Mouse (Mus musculus) midbrain, postnatal 0 days (tissue): Measurements from ENCODE around the gene Cdhr4. TPM values are rescaled to one million over a fixed set of nuclear protein-coding genes. Genes with fewer than 3 reads are reported as not detected.

Experiments
- ATAC-seq: fragments of 200-750 bp; cut with Nextera tagmentation; 2 replicates; pipeline ENCODE4 v1.8.0; 2017; ENCODE audit warnings: moderate number of reproducible peaks, mild to moderate bottlenecking, moderate TSS enrichment, moderate library complexity; ENCODE audit not compliant: low FRiP score
- DNase-seq: peaks from one replicate; pipeline ENCODE4 v3.0.0-alpha.2; 2015; ENCODE audit warnings: low spot score
- H3K27ac ChIP-seq: fragments of 300-500 bp; sonication (generic); 2 replicates; pipeline ENCODE4 v1.5.1; 2014; ENCODE audit warnings: low read depth, mild to moderate bottlenecking, low read length, mixed read lengths
- H3K27me3 ChIP-seq: fragments of 300-500 bp; sonication (generic); 2 replicates; pipeline ENCODE4 v1.6.1; 2014; ENCODE audit warnings: low read length, control low read depth, mixed read lengths; ENCODE audit not compliant: insufficient read depth
- H3K36me3 ChIP-seq: fragments of 300-500 bp; sonication (generic); 2 replicates; pipeline ENCODE4 v1.6.1; 2014; ENCODE audit warnings: low read length, control low read depth, mixed read lengths; ENCODE audit not compliant: insufficient read depth
- H3K4me1 ChIP-seq: fragments of 300-500 bp; sonication (generic); 2 replicates; pipeline ENCODE4 v1.6.1; 2014; ENCODE audit warnings: mild to moderate bottlenecking, control low read depth, antibody characterized with exemption, low read length, mixed read lengths; ENCODE audit not compliant: insufficient read depth
- H3K4me2 ChIP-seq: fragments of 300-500 bp; sonication (generic); 2 replicates; pipeline ENCODE4 v1.6.1; 2014; ENCODE audit warnings: low read depth, mild to moderate bottlenecking, low read length, mixed read lengths; ENCODE audit not compliant: poor library complexity, severe bottlenecking
- H3K4me3 ChIP-seq: fragments of 300-500 bp; sonication (generic); 2 replicates; pipeline ENCODE4 v1.5.1; 2014; ENCODE audit warnings: low read depth, mild to moderate bottlenecking, low read length, moderate library complexity
- H3K9ac ChIP-seq: fragments of 300-500 bp; sonication (generic); replicated peaks from 2 replicates; pipeline ENCODE4 v1.6.1; 2014; ENCODE audit warnings: mild to moderate bottlenecking, low read length, moderate library complexity, mixed read lengths; ENCODE audit not compliant: poor library complexity, severe bottlenecking
- H3K9me3 ChIP-seq: fragments of 300-500 bp; sonication (generic); 2 replicates; pipeline ENCODE4 v1.6.1; 2016; ENCODE audit warnings: low read length, control low read depth
- CTCF ChIP-seq: IDR thresholded peaks from 2 replicates; pipeline ENCODE4 v1.5.1; 2016; ENCODE audit warnings: antibody characterized with exemption, mild to moderate bottlenecking
- WGBS: fragments of 180-500 bp; shearing (Covaris S2); extraction: QIAGEN DNeasy Blood & Tissue Kit; methylation state at CpG from one replicate; pipeline ENCODE4 v1.1.7; 2014; 5-methylcytosine and 5-hydroxymethylcytosine counted together
- polyA plus RNA-seq: library from polyadenylated mRNA; unstranded; fragments of >200 nt; fragmentation: Nextera tagmentation; extraction: Ambion mirVana; gene quantifications from 2 replicates; pipeline ENCODE4 v1.2.1, GENCODE M21; 2015
- total RNA-seq: library from RNA; depleted of rRNA; stranded (reverse); fragments of >200 nt; gene quantifications from 2 replicates; pipeline ENCODE4 v1.2.3, GENCODE M21; 2014; rRNA removed

Gene Cdhr4
- total RNA-seq, result 0.42 and 5.6 TPM in 2 replicates
- 0.59 and 1.1 TPM in 2 replicates for polyA plus RNA-seq

GRCm38 (mm10) chr9:107992197-107992596 lies at the start of gene Cdhr4:
Gene Cdhr4, plus strand, starts transcription at chr9:107992497.
- Histone ChIP-seq H3K4me2 (no peak within 1 kb of the TSS), H3K4me3 (no peak within 1 kb of the TSS), H3K9me3 (no peaks in the 10 kb centered on the region), H3K27me3 (no peaks in the 10 kb centered on the region), H3K9ac (no peak within 1 kb of the TSS), H3K4me1 (no peaks in the 10 kb centered on the region), H3K27ac (no peak within 1 kb of the TSS), H3K36me3 (no peaks in the 10 kb centered on the region)
- ATAC-seq (no peak), DNase-seq (no peak)
- TF ChIP-seq CTCF, result no peak
- 46% methylated on average over 2 of the region's 2 CpGs for WGBS

- no peak overlapping the region for H3K9ac ChIP-seq
- peak; percentile 44 for DNase-seq
Observed at GRCm38 (mm10) chr9:107947241-107948194, 44.8 kb upstream of the Cdhr4 start.

GRCm38 (mm10) chr9:107949184-107949921 lies 42.9 kb upstream of the Cdhr4 start:
- 76% methylated on average over 13 of the region's 13 CpGs for WGBS
- Histone ChIP-seq H3K9ac (no peak overlapping the region), H3K36me3 (peaks cover 29% of the 10 kb centered on the region), H3K4me2 (no peak overlapping the region), H3K9me3 (no peaks in the 10 kb centered on the region), H3K27me3 (no peaks in the 10 kb centered on the region), H3K27ac (no peak overlapping the region), H3K4me1 (no peaks in the 10 kb centered on the region), H3K4me3 (no peak overlapping the region)
- DNase-seq, result no peak
- ATAC-seq, result no peak
- TF ChIP-seq CTCF, result no peak

More at GRCm38 (mm10) chr9:107947241-107948194, 44.8 kb upstream of the Cdhr4 start:
- ATAC-seq, result no peak
- Histone ChIP-seq H3K4me3 (no peak overlapping the region), H3K9me3 (no peaks in the 10 kb centered on the region), H3K4me1 (no peaks in the 10 kb centered on the region), H3K36me3 (peaks cover 29% of the 10 kb centered on the region), H3K4me2 (no peak overlapping the region), H3K27ac (no peak overlapping the region), H3K27me3 (no peaks in the 10 kb centered on the region)
- TF ChIP-seq CTCF, result no peak
- WGBS, result 92% methylated on average over 31 of the region's 31 CpGs

- no peak for TF ChIP-seq CTCF
- ATAC-seq (no peak), DNase-seq (no peak)
- H3K4me2 ChIP-seq, result peak within 1 kb of the TSS; percentile 63
- peak within 1 kb of the TSS; percentile 49 for H3K4me3 ChIP-seq
- no peaks in the 10 kb centered on the region for H3K4me1 ChIP-seq
- WGBS, result 92% methylated on average over 10 of the region's 10 CpGs
- no peaks in the 10 kb centered on the region for H3K9me3 ChIP-seq
- H3K9ac ChIP-seq, result peak within 1 kb of the TSS; percentile 29; the same call in 1 of the 2 replicates
- peak within 1 kb of the TSS; percentile 70 for H3K27ac ChIP-seq
- H3K36me3 ChIP-seq, result peaks cover 29% of the 10 kb centered on the region
- H3K27me3 ChIP-seq, result no peaks in the 10 kb centered on the region
Observed at GRCm38 (mm10) chr9:107949922-107950235, 42.4 kb upstream of the Cdhr4 start, which contains the start of gene Traip. Gene Traip, plus strand, starts transcription at chr9:107950136.

GRCm38 (mm10) chr9:107950460-107951355 lies 41.6 kb upstream of the Cdhr4 start:
- Histone ChIP-seq H3K27me3 (no peaks in the 10 kb centered on the region), H3K9me3 (no peaks in the 10 kb centered on the region), H3K4me2 (peak overlapping the region; percentile 63), H3K27ac (peak overlapping the region; percentile 70), H3K4me1 (no peaks in the 10 kb centered on the region), H3K9ac (peak overlapping the region; percentile 29; the same call in 1 of the 2 replicates), H3K4me3 (peak overlapping the region; percentile 49), H3K36me3 (peaks cover 26% of the 10 kb centered on the region)
- ATAC-seq (peak; percentile 90), DNase-seq (peak; percentile 95)
- WGBS, result 13% methylated on average over 45 of the region's 45 CpGs
- no peak for TF ChIP-seq CTCF
